Mouse (Mus musculus) heart, adult 2 months (tissue): ENCODE measurements around the gene Necab3. TPM values are rescaled to one million over a fixed set of nuclear protein-coding genes. Genes with fewer than 3 reads are reported as not detected.

ENCODE experiments used
- DNase-seq, 2 experiments: peaks; one replicate each; pipeline ENCODE4 v3.0.0; 2021
- H3K27ac ChIP-seq: fragments of 200-600 bp; 2 replicates; pipeline ENCODE4 v1.8.1; 2022
- H3K27me3 ChIP-seq: fragments of 200-500 bp; 2 replicates; pipeline ENCODE4 v1.6.1; 2012; ENCODE audit warnings: mild to moderate bottlenecking, low read length, inconsistent platforms, mixed read lengths; ENCODE audit not compliant: control insufficient read depth, insufficient read depth
- H3K36me3 ChIP-seq: fragments of 200-500 bp; 2 replicates; pipeline ENCODE4 v1.6.1; 2012; ENCODE audit warnings: low read length, inconsistent platforms; ENCODE audit not compliant: control insufficient read depth, insufficient read depth
- H3K4me1 ChIP-seq: fragments of 200-500 bp; 2 replicates; pipeline ENCODE4 v1.6.1; 2011; ENCODE audit warnings: low read length; ENCODE audit not compliant: control insufficient read depth, insufficient read depth
- H3K4me3 ChIP-seq: fragments of 200-600 bp; 2 replicates; pipeline ENCODE4 v1.8.1; 2022
- H3K79me2 ChIP-seq: fragments of 200-500 bp; replicated peaks from 2 replicates; pipeline ENCODE4 v1.6.1; 2012; ENCODE audit warnings: mild to moderate bottlenecking, inconsistent platforms, low read length, moderate library complexity, mixed read lengths; ENCODE audit not compliant: control insufficient read depth, insufficient read depth
- H3K9ac ChIP-seq: fragments of 200-500 bp; 2 replicates; pipeline ENCODE4 v1.6.1; 2012; ENCODE audit warnings: low read depth, mild to moderate bottlenecking, control low read depth, inconsistent platforms, low read length, mixed read lengths
- CTCF ChIP-seq: fragments of 200-600 bp; IDR thresholded peaks from 2 replicates; pipeline ENCODE4 v1.8.1; 2022; ENCODE audit warnings: antibody characterized with exemption, mild to moderate bottlenecking, moderate library complexity
- EP300 ChIP-seq: fragments of 200-500 bp; IDR thresholded peaks from 2 replicates; pipeline ENCODE4 v1.6.1; 2011; ENCODE audit warnings: low read depth, low read length, control low read depth; ENCODE audit not compliant: insufficient read depth
- POLR2A ChIP-seq: fragments of 200-500 bp; IDR thresholded peaks from 2 replicates; pipeline ENCODE4 v1.6.1; 2011; ENCODE audit warnings: mild to moderate bottlenecking, low read depth, low read length, control low read depth; ENCODE audit not compliant: insufficient read depth
- WGBS: fragments of 180-500 bp; shearing (Covaris S2); methylation state at CpG from one replicate; pipeline ENCODE4 v1.1.7; 2018; 5-methylcytosine and 5-hydroxymethylcytosine counted together
- intact Hi-C: fragments of 180-260 bp; cut with DNase I; formaldehyde crosslinking; loops from one replicate; pipeline ENCODE4 v1.15.1; 2025
- polyA plus RNA-seq: library from polyadenylated mRNA; depleted of rRNA; stranded (reverse); fragments of >200 nt; gene quantifications from 2 replicates; pipeline ENCODE4 v1.2.3, GENCODE M21; 2012
- total RNA-seq, 2 experiments: library from RNA; stranded (reverse); gene quantifications; 2 replicates each; pipeline ENCODE4 v1.2.3; 2021

Necab3 gene
- total and polyA plus RNA-seq, 3 experiments = 0.20 to 0.90 (median 0.23) TPM

GRCm38 (mm10) chr2:154532888-154533287 is 25.8 kb downstream of the Necab3 start:
- TF ChIP-seq POLR2A (no peak), CTCF (no peak), EP300 (no peak)
- Histone ChIP-seq H3K27me3 (no peaks in the 10 kb centered on the region), H3K4me3 (no peak overlapping the region), H3K36me3 (no peaks in the 10 kb centered on the region), H3K79me2 (no peaks in the 10 kb centered on the region), H3K9ac (no peak overlapping the region), H3K27ac (no peak overlapping the region), H3K4me1 (no peaks in the 10 kb centered on the region)
- intact Hi-C loops = no loop called here
- no peak for DNase-seq
- WGBS = 78% methylated on average over 3 of the region's 3 CpGs

- 66% methylated on average over 3 of the region's 3 CpGs for WGBS
- Histone ChIP-seq H3K27me3 (no peaks in the 10 kb centered on the region), H3K4me1 (no peaks in the 10 kb centered on the region), H3K79me2 (no peaks in the 10 kb centered on the region), H3K4me3 (no peak overlapping the region), H3K9ac (no peak overlapping the region), H3K36me3 (no peaks in the 10 kb centered on the region), H3K27ac (no peak overlapping the region)
- intact Hi-C loops = no loop called here
- DNase-seq = no peak
- TF ChIP-seq CTCF = no peak
- TF ChIP-seq EP300 = no peak
- no peak for TF ChIP-seq POLR2A
Observed at GRCm38 (mm10) chr2:154526531-154526930, 32.2 kb downstream of the Necab3 start.

GRCm38 (mm10) chr2:154525285-154525684 is 33.4 kb downstream of the Necab3 start:
- Histone ChIP-seq H3K4me3 (no peak overlapping the region), H3K4me1 (no peaks in the 10 kb centered on the region), H3K79me2 (no peaks in the 10 kb centered on the region), H3K27me3 (no peaks in the 10 kb centered on the region), H3K27ac (no peak overlapping the region), H3K9ac (no peak overlapping the region), H3K36me3 (peaks cover 3% of the 10 kb centered on the region; the same call in 1 of the 2 replicates)
- intact Hi-C loops = no loop called here
- TF ChIP-seq EP300 (no peak), CTCF (no peak), POLR2A (no peak)
- DNase-seq = no peak
- WGBS = 93% methylated on average over 2 of the region's 2 CpGs

- no peak for DNase-seq
- no peak overlapping the region for H3K27ac ChIP-seq
- TF ChIP-seq EP300 = no peak
- no peaks in the 10 kb centered on the region for H3K27me3 ChIP-seq
- intact Hi-C loops = no loop called here
- peaks cover 3% of the 10 kb centered on the region; the same call in 1 of the 2 replicates for H3K36me3 ChIP-seq
- H3K4me1 ChIP-seq = no peaks in the 10 kb centered on the region
- WGBS = 81% methylated on average over 5 of the region's 5 CpGs
- no peaks in the 10 kb centered on the region for H3K79me2 ChIP-seq
- no peak overlapping the region for H3K4me3 ChIP-seq
- no peak overlapping the region for H3K9ac ChIP-seq
Observed at GRCm38 (mm10) chr2:154522334-154522733, 36.4 kb downstream of the Necab3 start.

GRCm38 (mm10) chr2:154521449-154521848 is 37.2 kb downstream of the Necab3 start:
- TF ChIP-seq POLR2A (no peak), CTCF (no peak), EP300 (no peak)

GRCm38 (mm10) chr2:154517424-154517823 is 41.3 kb downstream of the Necab3 start:
- Histone ChIP-seq H3K79me2 (no peaks in the 10 kb centered on the region), H3K27me3 (no peaks in the 10 kb centered on the region), H3K27ac (no peak overlapping the region), H3K4me1 (no peaks in the 10 kb centered on the region), H3K36me3 (peaks cover 3% of the 10 kb centered on the region), H3K9ac (no peak overlapping the region), H3K4me3 (no peak overlapping the region)
- TF ChIP-seq EP300 = no peak
- TF ChIP-seq CTCF = no peak
- no peak for TF ChIP-seq POLR2A
- intact Hi-C loops = loop anchor here (5.0 kb wide), 1 partner anchor 100 kb away; no protein-coding TSS in a partner anchor
- DNase-seq = no peak
- 73% methylated on average over 5 of the region's 5 CpGs for WGBS

More at GRCm38 (mm10) chr2:154521449-154521848, 37.2 kb downstream of the Necab3 start:
- Histone ChIP-seq H3K4me1 (no peaks in the 10 kb centered on the region), H3K79me2 (no peaks in the 10 kb centered on the region), H3K27me3 (no peaks in the 10 kb centered on the region), H3K4me3 (no peak overlapping the region), H3K9ac (no peak overlapping the region), H3K36me3 (peaks cover 3% of the 10 kb centered on the region; the same call in 1 of the 2 replicates), H3K27ac (no peak overlapping the region)
- intact Hi-C loops = no loop called here
- DNase-seq = no peak
